Mouse (Mus musculus): ENCODE results near the gene Cers6. TPM values are rescaled to one million over a fixed set of nuclear protein-coding genes. Genes with fewer than 3 reads are reported as not detected.

The Cers6 gene
- polyA plus RNA-seq, 1 experiment from 2014 or later: 18.7 TPM

- Histone ChIP-seq H3K27ac (replicated peaks) (no peak overlapping the region), H3K36me3 (0 out of 2 replicates have a peak, but pooled peaks cover 2% of the 10 kb centered on the region), H3K4me3 (no peak overlapping the region), H3K4me1 (no peaks in the 10 kb centered on the region), H3K27me3 (ENCODE audit: low read depth, poor library complexity, severe bottlenecking) (no peaks in the 10 kb centered on the region), H3K9me3 (replicated peaks) (peaks cover 6% of the 10 kb centered on the region; the same call in 1 of the 2 replicates)
- DNase-seq (ENCODE audit: low spot score): no peak
- WGBS: 87% methylated on average over 5 of the region's 5 CpGs
Measured at GRCm38 (mm10) chr2:69112609-69113008, 251.4 kb downstream of the Cers6 start.

- no peaks in the 10 kb centered on the region for H3K27me3 ChIP-seq (ENCODE audit: low read depth, poor library complexity, severe bottlenecking)
- H3K36me3 ChIP-seq: 0 out of 2 replicates have a peak, but pooled peaks cover 2% of the 10 kb centered on the region
- no peaks in the 10 kb centered on the region for H3K4me1 ChIP-seq
- H3K4me3 ChIP-seq: no peak overlapping the region
- H3K9me3 ChIP-seq (replicated peaks): peaks cover 6% of the 10 kb centered on the region; the same call in 1 of the 2 replicates
- no peak for DNase-seq (ENCODE audit: low spot score)
- H3K27ac ChIP-seq (replicated peaks): no peak overlapping the region
- whole genome bisulfite sequencing: 91% methylated on average over 10 of the region's 10 CpGs
Measured at GRCm38 (mm10) chr2:69113829-69114547, 252.7 kb downstream of the Cers6 start.

GRCm38 (mm10) chr2:69115921-69116320 is 254.7 kb downstream of the Cers6 start:
- H3K27ac ChIP-seq (replicated peaks): no peak overlapping the region
- no peaks in the 10 kb centered on the region for H3K27me3 ChIP-seq (ENCODE audit: low read depth, poor library complexity, severe bottlenecking)
- H3K4me1 ChIP-seq: no peaks in the 10 kb centered on the region
- no peak overlapping the region for H3K4me3 ChIP-seq
- 87% methylated on average over 3 of the region's 3 CpGs for WGBS
- no peak for DNase-seq (ENCODE audit: low spot score)
- 0 out of 2 replicates have a peak, but pooled peaks cover 2% of the 10 kb centered on the region for H3K36me3 ChIP-seq
- peaks cover 6% of the 10 kb centered on the region; the same call in 1 of the 2 replicates for H3K9me3 ChIP-seq (replicated peaks)

GRCm38 (mm10) chr2:69116767-69117166 is 255.5 kb downstream of the Cers6 start:
- Histone ChIP-seq H3K36me3 (no peaks in the 10 kb centered on the region), H3K4me3 (no peak overlapping the region), H3K27me3 (ENCODE audit: low read depth, poor library complexity, severe bottlenecking) (no peaks in the 10 kb centered on the region), H3K27ac (replicated peaks) (no peak overlapping the region), H3K9me3 (replicated peaks) (peaks cover 6% of the 10 kb centered on the region; the same call in 1 of the 2 replicates), H3K4me1 (no peaks in the 10 kb centered on the region)
- WGBS: 86% methylated on average over 4 of the region's 4 CpGs
- no peak for DNase-seq (ENCODE audit: low spot score)

GRCm38 (mm10) chr2:69118994-69119393 is 257.8 kb downstream of the Cers6 start:
- 90% methylated on average over 1 of the region's 1 CpGs for WGBS
- H3K36me3 ChIP-seq: no peaks in the 10 kb centered on the region

GRCm38 (mm10) chr2:69119718-69120117 is 258.5 kb downstream of the Cers6 start:
- H3K9me3 ChIP-seq (replicated peaks): peaks cover 6% of the 10 kb centered on the region; the same call in 1 of the 2 replicates
- no peak overlapping the region for H3K4me3 ChIP-seq
- WGBS: 91% methylated on average over 2 of the region's 2 CpGs
- no peaks in the 10 kb centered on the region for H3K36me3 ChIP-seq
- H3K27me3 ChIP-seq (ENCODE audit: low read depth, poor library complexity, severe bottlenecking): no peaks in the 10 kb centered on the region
- no peaks in the 10 kb centered on the region for H3K4me1 ChIP-seq
- DNase-seq (ENCODE audit: low spot score): no peak
- no peak overlapping the region for H3K27ac ChIP-seq (replicated peaks)

More at GRCm38 (mm10) chr2:69118994-69119393, 257.8 kb downstream of the Cers6 start:
- peaks cover 6% of the 10 kb centered on the region; the same call in 1 of the 2 replicates for H3K9me3 ChIP-seq (replicated peaks)
- no peaks in the 10 kb centered on the region for H3K4me1 ChIP-seq
- DNase-seq (ENCODE audit: low spot score): no peak
- no peak overlapping the region for H3K27ac ChIP-seq (replicated peaks)
- H3K27me3 ChIP-seq (ENCODE audit: low read depth, poor library complexity, severe bottlenecking): no peaks in the 10 kb centered on the region
- no peak overlapping the region for H3K4me3 ChIP-seq

GRCm38 (mm10) chr2:69121681-69122080 is 260.4 kb downstream of the Cers6 start:
- Histone ChIP-seq H3K27ac (replicated peaks) (no peak overlapping the region), H3K4me3 (no peak overlapping the region), H3K9me3 (replicated peaks) (no peaks in the 10 kb centered on the region), H3K36me3 (no peaks in the 10 kb centered on the region), H3K27me3 (ENCODE audit: low read depth, poor library complexity, severe bottlenecking) (no peaks in the 10 kb centered on the region), H3K4me1 (peaks cover 7% of the 10 kb centered on the region)
- WGBS: 88% methylated on average over 4 of the region's 4 CpGs
- DNase-seq (ENCODE audit: low spot score): no peak

GRCm38 (mm10) chr2:69125425-69125824 is 264.2 kb downstream of the Cers6 start:
- Histone ChIP-seq H3K4me3 (no peak overlapping the region), H3K36me3 (no peaks in the 10 kb centered on the region), H3K27me3 (ENCODE audit: low read depth, poor library complexity, severe bottlenecking) (no peaks in the 10 kb centered on the region), H3K27ac (replicated peaks) (no peak overlapping the region), H3K4me1 (peaks cover 27% of the 10 kb centered on the region), H3K9me3 (replicated peaks) (no peaks in the 10 kb centered on the region)
- DNase-seq (ENCODE audit: low spot score): no peak
- 64% methylated on average over 3 of the region's 3 CpGs for WGBS

GRCm38 (mm10) chr2:69128321-69128720 is 267.1 kb downstream of the Cers6 start:
- Histone ChIP-seq H3K27ac (replicated peaks) (peak overlapping the region; percentile 60), H3K4me3 (no peak overlapping the region), H3K27me3 (ENCODE audit: low read depth, poor library complexity, severe bottlenecking) (no peaks in the 10 kb centered on the region), H3K9me3 (replicated peaks) (no peaks in the 10 kb centered on the region), H3K36me3 (no peaks in the 10 kb centered on the region), H3K4me1 (peaks cover 46% of the 10 kb centered on the region)
- no peak for DNase-seq (ENCODE audit: low spot score)
- WGBS: 85% methylated on average over 7 of the region's 7 CpGs

- no peaks in the 10 kb centered on the region for H3K9me3 ChIP-seq (replicated peaks)
- peak; percentile 73 for DNase-seq (ENCODE audit: low spot score)
- WGBS: 39% methylated on average over 10 of the region's 10 CpGs
- H3K36me3 ChIP-seq: no peaks in the 10 kb centered on the region
- H3K4me3 ChIP-seq: no peak overlapping the region
- H3K27me3 ChIP-seq (ENCODE audit: low read depth, poor library complexity, severe bottlenecking): no peaks in the 10 kb centered on the region
- H3K27ac ChIP-seq (replicated peaks): peak overlapping the region; percentile 60; the same call in 1 of the 2 replicates
- H3K4me1 ChIP-seq: peaks cover 46% of the 10 kb centered on the region
Measured at GRCm38 (mm10) chr2:69128921-69129395, 267.7 kb downstream of the Cers6 start.

- Histone ChIP-seq H3K4me1 (peaks cover 46% of the 10 kb centered on the region), H3K36me3 (no peaks in the 10 kb centered on the region), H3K9me3 (replicated peaks) (no peaks in the 10 kb centered on the region), H3K4me3 (no peak overlapping the region), H3K27ac (replicated peaks) (peak overlapping the region; percentile 60; the same call in 1 of the 2 replicates), H3K27me3 (ENCODE audit: low read depth, poor library complexity, severe bottlenecking) (no peaks in the 10 kb centered on the region)
- DNase-seq (ENCODE audit: low spot score): no peak
- WGBS: 67% methylated on average over 7 of the region's 7 CpGs
Measured at GRCm38 (mm10) chr2:69129425-69130210, 268.4 kb downstream of the Cers6 start.

- Histone ChIP-seq H3K4me1 (peaks cover 43% of the 10 kb centered on the region), H3K27ac (replicated peaks) (no peak overlapping the region), H3K27me3 (ENCODE audit: low read depth, poor library complexity, severe bottlenecking) (no peaks in the 10 kb centered on the region), H3K36me3 (no peaks in the 10 kb centered on the region), H3K9me3 (replicated peaks) (no peaks in the 10 kb centered on the region), H3K4me3 (no peak overlapping the region)
- WGBS: 65% methylated on average over 3 of the region's 3 CpGs
- no peak for DNase-seq (ENCODE audit: low spot score)
Measured at GRCm38 (mm10) chr2:69132046-69132445, 270.8 kb downstream of the Cers6 start.

Data from midbrain, embryonic 10.5 days (tissue).